Mouse (Mus musculus) thymus, adult 2 months (tissue): ENCODE data around the gene Qars. TPM values are rescaled to one million over a fixed set of nuclear protein-coding genes. Genes with fewer than 3 reads are reported as not detected.

ENCODE experiments used
- DNase-seq: peaks from one replicate; pipeline ENCODE4 v3.0.0; 2021
- H3K27ac ChIP-seq: fragments of 200-500 bp; 2 replicates; pipeline ENCODE4 v1.5.1; 2012; ENCODE audit warnings: low read length, control low read depth; ENCODE audit not compliant: control insufficient read depth, insufficient read depth
- H3K27me3 ChIP-seq: fragments of 200-500 bp; 2 replicates; pipeline ENCODE4 v1.6.1; 2012; ENCODE audit warnings: mild to moderate bottlenecking, low read length, moderate library complexity, mixed read lengths; ENCODE audit not compliant: control insufficient read depth, insufficient read depth
- H3K36me3 ChIP-seq: fragments of 200-500 bp; 2 replicates; pipeline ENCODE4 v1.6.1; 2012; ENCODE audit warnings: mild to moderate bottlenecking, low read length, moderate library complexity; ENCODE audit not compliant: control insufficient read depth, insufficient read depth
- H3K4me1 ChIP-seq: fragments of 200-500 bp; replicated peaks from 2 replicates; pipeline ENCODE4 v1.6.1; 2012; ENCODE audit warnings: low read length; ENCODE audit not compliant: control insufficient read depth, insufficient read depth
- H3K4me3 ChIP-seq: fragments of 200-500 bp; 2 replicates; pipeline ENCODE4 v1.5.1; 2012; ENCODE audit warnings: mild to moderate bottlenecking, low read length, control low read depth, moderate library complexity; ENCODE audit not compliant: control insufficient read depth, insufficient read depth
- CTCF ChIP-seq: fragments of 200-500 bp; IDR thresholded peaks from 2 replicates; pipeline ENCODE4 v1.5.1; 2012; ENCODE audit warnings: mild to moderate bottlenecking, control low read depth, low read length, moderate library complexity, borderline replicate concordance; ENCODE audit not compliant: control insufficient read depth, poor library complexity, insufficient read depth; ENCODE audit errors: extremely low read depth
- POLR2A ChIP-seq: fragments of 200-500 bp; IDR thresholded peaks from 2 replicates; pipeline ENCODE4 v1.6.1; 2012; ENCODE audit warnings: mild to moderate bottlenecking, low read length, control low read depth, moderate library complexity; ENCODE audit not compliant: control insufficient read depth, poor library complexity, insufficient read depth; ENCODE audit errors: extremely low read depth
- WGBS: fragments of 180-500 bp; shearing (Covaris S2); methylation state at CpG from one replicate; pipeline ENCODE4 v1.1.7; 2018; 5-methylcytosine and 5-hydroxymethylcytosine counted together
- polyA plus RNA-seq: library from polyadenylated mRNA; depleted of rRNA; stranded (reverse); fragments of >200 nt; gene quantifications from 2 replicates; pipeline ENCODE4 v1.2.3, GENCODE M21; 2012

Qars gene
- polyA plus RNA-seq, 1 experiment: 382 TPM

- TF ChIP-seq POLR2A (no peak), CTCF (no peak)
- Histone ChIP-seq H3K27ac (no peak overlapping the region), H3K36me3 (no peaks in the 10 kb centered on the region)
These were observed 20.5 kb upstream of the Qars start for GRCm38 (mm10) chr9:108486973-108487530.

DNA sequence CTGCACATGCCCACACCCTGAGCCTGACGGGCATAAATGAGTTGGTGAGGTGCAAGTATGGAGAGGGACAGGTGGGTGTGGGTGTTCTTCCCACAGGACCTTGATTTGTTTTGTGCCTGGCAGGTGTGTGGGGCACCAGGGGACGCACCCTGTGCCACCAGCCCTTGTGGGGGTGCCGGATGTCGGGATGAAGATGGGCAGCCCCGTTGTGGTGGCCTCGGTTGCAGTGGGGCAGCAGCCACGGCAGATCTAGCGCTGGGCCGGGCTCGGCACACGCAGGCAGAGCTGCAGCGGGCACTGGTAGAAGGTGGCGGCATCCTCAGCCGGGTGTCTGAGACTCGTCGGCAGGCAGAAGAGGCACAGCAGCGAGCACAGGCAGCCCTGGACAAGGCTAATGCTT, 19.1 kb upstream of the Qars start:
- peaks cover 9% of the 10 kb centered on the region for H3K36me3 ChIP-seq
- H3K27me3 ChIP-seq: no peaks in the 10 kb centered on the region
- WGBS: 97% methylated on average over 17 of the region's 17 CpGs
- H3K4me1 ChIP-seq: peaks cover 28% of the 10 kb centered on the region
- no peak for DNase-seq
- no peak overlapping the region for H3K27ac ChIP-seq
- no peak overlapping the region for H3K4me3 ChIP-seq
- TF ChIP-seq POLR2A: no peak
- no peak for TF ChIP-seq CTCF

More at GRCm38 (mm10) chr9:108486973-108487530, 20.5 kb upstream of the Qars start:
- H3K4me3 ChIP-seq: no peak overlapping the region
- WGBS: 95% methylated on average over 8 of the region's 8 CpGs
- H3K27me3 ChIP-seq: no peaks in the 10 kb centered on the region
- H3K4me1 ChIP-seq: peaks cover 23% of the 10 kb centered on the region
- no peak for DNase-seq

DNA sequence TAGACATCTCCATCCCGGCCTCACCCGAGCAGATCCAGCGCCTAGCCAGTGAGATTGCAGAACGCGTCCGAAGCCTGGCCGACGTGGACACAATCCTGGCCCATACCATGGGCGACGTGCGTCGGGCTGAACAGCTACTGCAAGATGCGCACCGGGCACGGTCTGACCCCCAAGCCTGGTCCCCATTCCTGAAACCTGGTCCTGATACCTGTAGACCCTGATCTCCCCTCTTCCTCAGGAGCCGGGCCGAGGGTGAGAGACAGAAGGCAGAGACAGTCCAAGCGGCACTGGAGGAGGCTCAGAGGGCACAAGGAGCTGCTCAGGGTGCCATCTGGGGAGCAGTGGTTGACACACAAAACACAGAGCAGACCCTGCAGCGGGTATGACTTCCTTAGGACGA, 18.3 kb upstream of the Qars start:
- H3K4me3 ChIP-seq: no peak overlapping the region

DNA sequence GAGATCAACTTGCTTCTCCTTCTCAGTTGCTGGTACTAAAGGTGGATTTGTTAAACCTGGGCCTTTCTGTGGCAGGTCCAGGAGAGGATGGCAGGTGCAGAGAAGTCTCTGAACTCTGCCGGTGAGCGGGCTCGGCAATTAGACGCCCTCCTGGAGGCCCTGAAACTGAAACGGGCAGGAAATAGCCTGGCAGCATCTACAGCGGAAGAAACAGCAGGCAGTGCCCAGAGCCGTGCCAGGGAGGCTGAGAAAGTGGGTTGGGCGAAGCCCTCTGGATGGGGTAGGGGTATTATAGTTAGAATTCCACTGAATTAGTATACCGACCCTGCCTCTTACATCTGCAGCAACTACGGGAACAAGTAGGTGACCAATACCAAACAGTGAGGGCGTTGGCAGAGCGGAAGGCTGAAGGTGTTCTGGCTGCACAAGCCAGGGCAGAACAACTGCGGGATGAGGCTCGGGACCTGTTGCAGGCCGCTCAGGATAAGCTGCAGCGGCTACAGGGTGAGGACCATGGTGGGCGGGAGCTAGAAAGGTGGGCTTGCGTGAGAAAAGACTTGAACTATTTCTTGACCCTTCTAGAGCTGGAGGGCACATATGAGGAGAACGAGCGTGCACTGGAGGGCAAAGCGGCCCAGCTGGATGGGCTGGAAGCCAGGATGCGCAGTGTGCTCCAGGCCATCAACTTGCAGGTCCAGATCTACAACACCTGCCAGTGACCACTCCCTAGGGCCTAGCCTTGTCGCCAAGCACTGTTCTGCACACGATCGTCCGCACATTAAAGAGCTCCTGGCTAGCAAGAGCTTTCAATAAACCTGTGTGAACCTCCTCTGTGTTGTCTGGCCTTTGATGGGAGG, 17.6 kb upstream of the Qars start:
- H3K4me1 ChIP-seq: peaks cover 28% of the 10 kb centered on the region
- 46% methylated on average over 26 of the region's 26 CpGs for WGBS
- no peaks in the 10 kb centered on the region for H3K27me3 ChIP-seq
- peak; percentile 24 for DNase-seq
- peak overlapping the region; percentile 77 for H3K27ac ChIP-seq
- no peak for TF ChIP-seq CTCF
- 0 out of 2 replicates have a peak, but pooled peaks have one; percentile 32 for TF ChIP-seq POLR2A
- H3K4me3 ChIP-seq: peak overlapping the region; percentile 86
- peaks cover 24% of the 10 kb centered on the region for H3K36me3 ChIP-seq

More for the DNA sequence above, 18.3 kb upstream of the Qars start:
- Histone ChIP-seq H3K4me1 (peaks cover 28% of the 10 kb centered on the region), H3K36me3 (peaks cover 17% of the 10 kb centered on the region), H3K27me3 (no peaks in the 10 kb centered on the region), H3K27ac (peak overlapping the region; percentile 77)
- WGBS: 92% methylated on average over 20 of the region's 20 CpGs
- TF ChIP-seq CTCF (no peak), POLR2A (no peak)
- DNase-seq: peak; percentile 16

DNA sequence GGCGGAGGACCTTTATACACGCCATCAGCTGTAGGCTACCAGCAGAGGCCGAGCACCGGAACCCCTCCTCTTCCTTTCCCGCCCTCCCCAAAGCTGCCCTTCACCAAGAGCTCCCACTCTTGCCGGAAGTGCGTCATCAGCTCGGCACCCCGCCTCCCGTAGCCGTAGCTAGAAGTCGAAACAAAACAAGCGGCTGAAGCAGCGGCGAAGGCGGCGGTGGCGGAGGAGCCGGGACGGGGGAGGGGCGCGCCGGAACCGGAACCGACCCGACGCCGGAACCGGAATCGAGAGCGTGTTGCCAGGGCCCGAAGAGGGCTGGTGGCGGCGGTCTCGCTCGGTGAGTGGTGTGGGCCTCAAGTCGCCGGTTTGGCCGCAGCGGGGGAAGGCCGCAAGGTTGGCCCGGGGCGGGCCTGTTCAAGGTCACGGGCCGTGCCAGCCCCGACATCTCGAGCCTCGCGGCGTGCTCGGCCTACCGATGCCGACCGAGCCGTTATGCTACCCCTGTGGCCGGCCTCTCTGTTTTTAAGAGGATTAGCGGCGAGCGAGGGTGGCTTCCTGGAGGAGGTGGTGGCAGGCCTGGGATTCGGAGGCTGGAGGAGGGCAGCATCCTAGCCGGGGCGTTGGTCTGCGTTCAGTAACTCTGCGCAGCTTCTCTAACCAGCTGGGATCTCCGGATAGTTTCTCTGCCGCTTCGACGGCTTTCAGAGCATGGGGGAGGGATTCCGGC, 16.8 kb upstream of the Qars start, which contains the start of gene Usp19:
Gene Usp19, plus strand, starts transcription at position 44 of the 727 bp plus-strand sequence.
- H3K27ac ChIP-seq: peak within 1 kb of the TSS; percentile 77
- peaks cover 28% of the 10 kb centered on the region for H3K4me1 ChIP-seq
- WGBS: under 1% methylated on average over 69 of the region's 69 CpGs
- TF ChIP-seq POLR2A: peak; percentile 70
- TF ChIP-seq CTCF: no peak
- DNase-seq: peak; percentile 94
- peak within 1 kb of the TSS; percentile 86 for H3K4me3 ChIP-seq
- H3K27me3 ChIP-seq: no peaks in the 10 kb centered on the region
- peaks cover 32% of the 10 kb centered on the region for H3K36me3 ChIP-seq

DNA sequence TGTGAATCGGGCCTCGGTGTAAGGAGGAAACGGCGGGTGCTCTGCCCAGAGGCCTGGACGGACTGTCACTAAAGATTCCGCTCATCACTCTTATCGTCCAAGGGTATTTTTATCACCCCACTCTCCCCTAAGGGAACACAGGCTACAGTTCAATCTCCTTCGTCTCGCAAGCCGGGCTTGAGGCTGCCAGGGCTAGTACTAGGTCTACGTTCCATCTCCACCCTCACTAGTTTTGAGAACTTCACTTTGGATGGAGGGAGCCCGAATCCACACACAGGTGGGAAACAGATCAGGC, 16.3 kb upstream of the Qars start:
- Histone ChIP-seq H3K4me3 (peak overlapping the region; percentile 86), H3K36me3 (peaks cover 37% of the 10 kb centered on the region), H3K27ac (peak overlapping the region; percentile 52), H3K27me3 (no peaks in the 10 kb centered on the region), H3K4me1 (peaks cover 28% of the 10 kb centered on the region)
- no peak for DNase-seq
- WGBS: under 1% methylated on average over 12 of the region's 12 CpGs
- TF ChIP-seq POLR2A (no peak), CTCF (no peak)
